Mouse (Mus musculus) cerebellum, adult 18-20 months (tissue): ENCODE measurements around the gene Caln1.
A peak's percentile ranks its signal among the peaks of the same experiment; 100 is the strongest.

ENCODE experiments used
- DNase-seq, 2 experiments: peaks; one replicate each; pipeline ENCODE4 v3.0.0; 2021

Caln1 gene

DNA sequence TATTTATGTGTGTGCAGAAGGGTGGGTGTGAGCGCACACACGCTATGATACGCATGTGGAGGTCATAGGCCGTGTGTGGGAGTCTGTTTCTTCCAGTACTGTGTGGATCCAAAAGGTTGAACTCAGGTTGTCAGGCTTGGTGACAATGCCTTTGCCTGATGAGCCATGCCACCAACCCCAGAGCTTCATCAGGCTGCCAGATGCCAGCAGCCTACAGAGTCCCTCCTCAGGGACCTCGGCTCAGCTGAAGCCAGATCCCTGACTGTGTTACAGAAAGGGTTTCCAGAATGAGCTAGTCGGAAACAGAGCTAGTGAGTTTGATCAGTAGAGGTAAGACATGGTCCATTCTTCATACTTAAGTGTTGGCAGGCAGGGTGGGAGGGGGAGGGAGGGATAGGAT, 25.9 kb downstream of the Caln1 start:
- peak in 1 of 2 experiments; percentile 33 for DNase-seq

- DNase-seq: peak; percentile 97
Observed at GRCm38 (mm10) chr5:130400136-130400917, 31.1 kb downstream of the Caln1 start.

- DNase-seq: peak; percentile 65 to 82
Observed at GRCm38 (mm10) chr5:130405201-130405600, 35.9 kb downstream of the Caln1 start.

DNA sequence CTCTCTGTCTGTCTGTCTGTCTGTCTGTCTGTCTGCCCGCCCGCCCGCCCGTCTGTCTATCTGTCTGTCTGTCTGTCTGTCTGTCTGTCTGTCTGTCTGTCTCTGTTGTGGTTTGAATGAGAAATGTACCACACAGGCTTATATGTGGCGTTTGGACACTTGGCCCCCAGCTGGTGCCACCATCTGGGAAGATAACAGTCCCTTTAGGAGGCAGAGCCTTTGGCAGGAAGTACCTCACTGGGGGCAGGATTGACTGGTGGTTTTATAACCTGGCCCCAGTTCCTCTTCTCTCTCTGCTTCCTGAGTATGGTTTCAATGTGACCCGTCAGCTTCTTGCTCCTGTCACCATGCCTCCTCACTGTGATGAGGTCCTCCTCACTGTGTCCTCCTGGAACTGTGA, 40.5 kb downstream of the Caln1 start:
- DNase-seq: no peak

DNA sequence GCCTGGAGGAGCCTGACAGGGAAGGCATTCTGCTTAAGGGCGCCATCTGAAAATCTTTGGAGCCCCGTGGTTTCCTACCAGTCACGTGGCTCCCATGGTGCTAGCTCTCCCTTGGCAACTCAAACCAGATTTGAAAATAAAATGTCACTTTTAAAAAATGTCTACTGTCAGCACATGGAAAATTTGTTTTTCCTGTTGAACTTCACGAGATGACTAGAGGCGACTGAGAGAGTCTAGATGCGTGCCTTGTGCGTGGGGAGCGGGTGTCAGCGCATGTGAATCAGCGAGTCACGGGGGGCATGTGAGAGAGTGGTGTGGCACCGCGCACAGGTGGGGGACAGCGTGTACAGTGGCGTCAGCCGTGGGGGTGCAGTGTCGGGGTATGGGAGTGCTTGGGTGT, 42.3 kb downstream of the Caln1 start:
- DNase-seq: no peak

GRCm38 (mm10) chr5:130447438-130447837, 78.2 kb downstream of the Caln1 start:
- DNase-seq: peak; percentile 49 to 54

DNA sequence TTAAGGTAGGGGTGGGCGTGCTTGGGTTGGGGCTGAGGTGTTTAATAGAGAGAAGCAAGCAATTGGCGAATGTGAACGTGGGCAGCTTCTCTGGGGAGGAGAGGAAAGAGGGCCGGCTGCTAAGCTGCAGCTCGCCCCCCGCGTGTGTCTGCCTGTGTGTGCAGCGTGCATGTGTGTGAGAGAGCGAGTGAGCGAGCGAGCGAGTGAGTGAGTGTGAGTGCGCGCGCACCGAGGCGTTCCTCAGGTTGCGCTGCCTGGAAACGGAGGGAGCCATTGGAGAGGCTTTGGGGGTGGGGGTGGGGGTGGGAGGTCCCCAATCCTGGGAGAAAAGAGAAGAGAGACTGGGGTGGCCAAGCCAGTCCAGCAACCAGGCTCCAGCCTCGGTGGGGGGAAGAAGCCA, 79.2 kb downstream of the Caln1 start:
- DNase-seq: peak in 1 of 2 experiments; percentile 43

- peak; percentile 75 to 76 for DNase-seq
Observed at GRCm38 (mm10) chr5:130448931-130449856, 79.9 kb downstream of the Caln1 start.

DNA sequence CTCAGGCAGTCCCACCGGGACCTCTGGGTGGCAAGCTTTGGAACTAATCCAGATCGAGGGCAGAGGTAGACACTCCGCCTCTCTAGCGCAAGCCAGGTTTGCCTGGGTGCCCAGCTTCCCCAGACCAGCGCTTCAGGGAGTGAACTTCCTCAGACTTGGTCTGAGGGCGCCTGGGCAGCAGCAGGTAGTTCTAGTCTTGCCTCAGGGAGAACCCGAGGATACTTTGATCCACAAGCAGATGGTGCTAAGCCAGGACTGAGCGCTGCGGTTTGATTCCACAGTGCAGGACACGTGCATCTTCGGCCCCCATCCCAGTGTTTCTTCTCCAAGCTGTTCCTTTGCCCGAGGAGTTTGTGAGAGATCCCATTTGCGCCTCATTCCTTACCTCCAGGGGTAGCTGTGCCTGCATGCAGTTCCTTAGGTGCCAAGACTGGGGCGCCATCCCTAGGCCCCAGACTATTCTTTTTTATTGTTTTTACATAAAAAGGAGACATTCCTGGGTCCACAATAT, 80.8 kb downstream of the Caln1 start:
- DNase-seq: peak; percentile 42 to 48

DNA sequence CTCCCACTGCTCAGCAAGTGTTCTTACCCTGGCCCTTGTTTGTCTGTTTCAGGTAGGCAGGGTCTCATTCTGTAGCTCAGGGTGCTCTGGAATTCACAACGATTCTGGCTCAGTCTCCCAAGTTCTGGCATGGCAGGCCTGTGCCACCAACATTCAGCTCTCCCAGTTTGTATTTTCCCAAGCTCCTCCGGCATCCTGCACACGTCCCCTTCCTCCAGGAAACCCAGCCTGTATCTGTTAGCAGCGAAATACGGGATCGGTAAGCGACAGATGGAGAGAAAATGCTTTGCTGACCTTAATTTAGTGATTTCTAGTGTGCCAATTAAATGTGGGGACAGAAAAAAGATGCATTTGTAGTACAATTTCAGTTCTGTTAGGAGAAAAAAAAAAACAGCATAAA, 88.8 kb downstream of the Caln1 start:
- DNase-seq: peak; percentile 62 to 75

GRCm38 (mm10) chr5:130472209-130472608, 103.0 kb downstream of the Caln1 start:
- no peak for DNase-seq

DNA sequence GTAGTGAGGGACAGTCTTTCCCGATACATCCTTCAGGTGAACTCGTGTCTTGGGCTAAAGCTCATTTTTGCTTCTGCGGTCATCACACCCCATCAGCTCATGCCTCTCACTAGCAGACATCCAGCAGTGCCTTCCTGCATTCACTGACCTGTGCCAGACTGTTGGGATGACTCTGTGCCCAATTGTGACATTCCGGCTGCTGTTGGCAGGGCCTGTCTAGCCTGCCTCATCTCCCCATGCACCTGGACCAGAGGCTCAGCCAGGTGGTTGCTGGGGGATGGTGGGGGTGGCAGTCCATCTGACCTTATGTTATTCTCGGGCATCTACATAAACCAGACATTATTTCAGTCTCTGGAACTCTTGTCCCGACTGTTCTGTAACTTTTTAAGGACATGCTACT, 105.6 kb downstream of the Caln1 start:
- DNase-seq: peak; percentile 81 to 87

- DNase-seq: no peak
Observed at GRCm38 (mm10) chr5:130476741-130477140, 107.5 kb downstream of the Caln1 start.

DNA sequence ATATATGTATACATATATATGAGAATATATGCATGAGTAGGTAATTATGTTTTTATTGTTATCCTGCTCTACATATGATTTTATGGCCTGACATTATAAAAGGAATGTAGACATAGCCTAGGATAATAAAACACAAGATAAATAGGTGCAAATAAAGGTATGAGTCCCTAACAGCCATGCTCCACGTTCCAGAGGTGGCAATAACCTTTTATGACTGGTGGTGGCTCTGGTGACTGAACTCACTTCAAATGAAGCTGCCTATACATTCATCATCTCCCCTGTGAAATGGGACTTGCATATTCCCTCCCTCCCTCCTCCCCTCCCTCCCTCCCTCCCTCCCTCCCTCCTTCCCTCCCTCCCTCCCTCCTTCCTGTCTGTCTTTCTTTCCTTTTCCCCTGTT, 111.0 kb downstream of the Caln1 start:
- no peak for DNase-seq

GRCm38 (mm10) chr5:130491471-130491870, 122.2 kb downstream of the Caln1 start:
- DNase-seq: peak; percentile 27 to 34

GRCm38 (mm10) chr5:130492305-130492704, 123.0 kb downstream of the Caln1 start:
- DNase-seq: peak; percentile 49 to 50

DNA sequence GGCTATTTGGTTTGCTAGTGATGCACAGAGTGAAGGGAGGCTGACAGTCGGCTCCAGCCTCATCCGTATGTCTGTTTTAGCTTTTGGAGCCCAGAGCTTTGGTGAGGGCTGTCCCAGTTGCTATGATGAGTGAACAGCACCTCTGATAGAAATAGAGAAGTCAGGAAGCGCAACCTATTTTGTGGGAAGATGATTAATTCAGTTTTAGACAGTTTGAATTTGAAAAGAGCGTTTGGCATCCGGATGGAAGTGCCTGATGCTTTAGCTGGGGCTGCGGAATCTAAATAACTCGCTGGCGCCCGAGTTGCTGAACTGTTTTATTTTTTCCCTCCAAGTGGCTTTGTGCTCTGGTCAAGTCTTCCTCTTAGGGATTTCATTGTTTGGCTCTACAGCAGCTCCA, 133.3 kb downstream of the Caln1 start:
- no peak for DNase-seq

DNA sequence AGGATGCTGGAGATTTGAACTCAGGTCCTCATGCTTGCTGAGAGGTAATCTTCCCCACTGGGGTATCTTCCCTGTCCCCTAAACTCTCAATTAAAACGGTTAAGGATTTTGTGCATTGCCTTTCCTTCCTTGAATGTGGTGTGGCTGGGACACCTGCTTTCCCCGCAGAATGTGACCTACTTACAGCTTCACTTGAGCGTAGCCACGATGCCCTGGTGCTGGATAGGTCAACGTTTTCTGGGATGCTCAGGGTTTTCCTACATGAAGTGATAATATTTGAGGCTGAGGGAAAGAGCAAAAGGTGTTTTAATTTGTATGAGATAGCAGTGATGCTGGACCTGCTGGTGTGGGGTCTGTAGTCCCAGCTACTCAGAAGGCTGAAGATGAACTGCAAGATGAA, 135.6 kb downstream of the Caln1 start:
- DNase-seq: peak in 1 of 2 experiments; percentile 43

- DNase-seq: no peak
Observed at GRCm38 (mm10) chr5:130510516-130510915, 141.3 kb downstream of the Caln1 start.

GRCm38 (mm10) chr5:130515395-130515794, 146.1 kb downstream of the Caln1 start:
- no peak for DNase-seq

DNA sequence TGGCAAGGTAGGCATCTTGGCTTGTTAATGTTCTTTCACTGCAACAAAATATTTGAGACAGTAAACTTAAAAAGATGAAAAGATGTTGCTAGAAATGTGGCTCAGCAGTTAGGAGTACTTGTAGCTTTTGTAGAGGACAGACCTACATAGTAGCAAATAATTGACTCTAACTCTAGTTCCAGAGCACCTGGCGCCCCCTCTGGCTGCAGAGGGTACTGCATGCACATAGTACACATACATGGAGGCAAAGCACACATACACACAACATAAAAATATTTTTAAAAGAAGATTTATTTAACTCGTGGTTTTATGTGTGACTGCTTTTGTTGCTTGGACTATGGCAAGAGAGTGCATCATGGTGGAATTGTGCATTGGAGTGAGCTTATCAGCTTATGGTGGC, 151.3 kb downstream of the Caln1 start:
- no peak for DNase-seq

DNA sequence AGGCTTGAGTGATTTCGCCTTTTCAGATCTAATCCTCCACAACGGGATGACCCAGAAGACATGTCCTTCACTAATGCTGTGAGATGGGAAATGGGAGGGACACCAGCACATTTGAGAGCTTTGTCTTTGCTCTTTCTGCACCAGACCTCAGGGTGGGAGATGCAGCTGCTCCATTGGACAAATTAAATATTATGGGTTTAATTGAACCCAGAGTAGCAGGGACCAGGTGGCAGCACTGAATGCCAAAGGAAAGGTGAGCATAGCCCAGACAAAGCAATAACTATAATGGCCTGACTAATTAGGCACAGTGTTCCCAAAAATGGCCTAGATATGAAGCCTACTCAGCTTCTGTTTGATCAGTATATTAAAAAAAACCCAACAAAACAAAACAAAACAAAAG, 158.2 kb downstream of the Caln1 start:
- peak in 1 of 2 experiments; percentile 48 for DNase-seq

DNA sequence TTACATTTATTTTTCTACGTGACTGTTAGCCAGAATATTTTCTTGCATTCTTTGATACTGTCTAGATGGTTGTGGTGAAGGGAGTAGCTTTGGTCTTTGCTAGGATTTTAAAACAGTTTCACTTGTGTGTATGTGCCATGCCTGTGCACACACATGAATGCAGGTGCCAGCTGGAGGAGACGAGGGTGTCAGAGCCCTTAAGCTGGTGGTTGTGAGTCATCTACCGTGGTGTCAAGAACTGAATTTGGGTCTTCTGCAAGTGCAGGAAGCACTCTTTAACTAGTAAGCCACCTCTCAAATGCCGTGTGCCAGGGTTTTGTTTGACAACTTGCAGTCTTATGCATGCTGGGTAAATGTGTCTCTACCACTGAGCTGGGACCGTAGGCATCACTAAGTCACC, 178.2 kb downstream of the Caln1 start:
- DNase-seq: no peak

GRCm38 (mm10) chr5:130553916-130554315, 184.7 kb downstream of the Caln1 start:
- no peak for DNase-seq
